ENCODE assay signal across 21 mouse cellular contexts in genomic region chr3:66294729-66295128, GRCm38 (mm10). TPM values are rescaled to one million over a fixed set of nuclear protein-coding genes. Genes with fewer than 3 reads are reported as not detected.
DNase-seq lines count a peak whose midpoint lies in the region; ATAC-seq and TF ChIP-seq lines count a peak whose summit lies in the region.
"Had no signal": no experiment of that assay in that cellular context is flagged by ENCODE, and none has a peak within 500 bp of the region (broad histone marks: within the 10 kb centered on the region; RNA-seq: fewer than 3 reads in every experiment).

No protein-coding gene starts in this region.

- H3K9me3 ChIP-seq in forebrain, embryonic 12.5 days, result no peaks in the 10 kb centered on the region
- H3K9me3 ChIP-seq in forebrain, embryonic 15.5 days, result no peaks in the 10 kb centered on the region
- no peaks in the 10 kb centered on the region for H3K9me3 ChIP-seq in forebrain, embryonic 14.5 days (replicated peaks; ENCODE audit: control insufficient read depth, low read length)
- no peaks in the 10 kb centered on the region for H3K9me3 ChIP-seq in intestine, postnatal 0 days (ENCODE audit: control insufficient read depth)
- H3K9me3 ChIP-seq: embryonic facial prominence, embryonic 12.5 days; heart, embryonic 15.5 days; liver, embryonic 13.5 days had no signal

- H3K4me3 ChIP-seq in forebrain, embryonic 12.5 days (replicated peaks), result no peak overlapping the region
- H3K4me3 ChIP-seq in forebrain, embryonic 15.5 days, result no peak overlapping the region; the same call in 1 of the 2 replicates
- no peak overlapping the region for H3K4me3 ChIP-seq in forebrain, embryonic 14.5 days (ENCODE audit: low read depth, low read length)
- no peak overlapping the region for H3K4me3 ChIP-seq in intestine, postnatal 0 days (ENCODE audit: low read depth, low read length)
- H3K4me3 ChIP-seq: embryonic facial prominence, embryonic 12.5 days; erythroblast, embryonic 14.5 days; heart, embryonic 15.5 days; limb, embryonic 13.5 days; liver, embryonic 13.5 days had no signal

- DNase-seq in forebrain, embryonic 14.5 days (ENCODE audit: low spot score), result no peak
- peak; percentile 67 for DNase-seq in kidney, adult 9 months
- DNase-seq in kidney, postnatal 25 days, result peak; percentile 5 to 37
- no peak for DNase-seq in ovary, postnatal 14 days (ENCODE audit: low spot score)
- DNase-seq in adrenal gland, adult 2 months, result no peak
- DNase-seq: adrenal gland, postnatal 14 days; gastrocnemius, postnatal 25 days; liver, embryonic 13.5 days; lung, embryonic 14.5 days; lung, postnatal 4 days; right cerebral cortex, adult 18-20 months; thymus, postnatal 25 days had no signal

- H3K4me1 ChIP-seq in forebrain, embryonic 12.5 days, result peaks cover 23% of the 10 kb centered on the region
- peaks cover 6% of the 10 kb centered on the region for H3K4me1 ChIP-seq in forebrain, embryonic 15.5 days
- peaks cover 6% of the 10 kb centered on the region; the same call in 1 of the 2 replicates for H3K4me1 ChIP-seq in forebrain, embryonic 14.5 days (ENCODE audit: control insufficient read depth, insufficient read depth, low read length)
- H3K4me1 ChIP-seq in intestine, postnatal 0 days (replicated peaks; ENCODE audit: control insufficient read depth, insufficient read depth, low read length), result no peaks in the 10 kb centered on the region
- H3K4me1 ChIP-seq: liver, embryonic 13.5 days had no signal

- no peak overlapping the region for H3K9ac ChIP-seq in forebrain, embryonic 12.5 days
- no peak overlapping the region for H3K9ac ChIP-seq in forebrain, embryonic 15.5 days (replicated peaks)
- H3K9ac ChIP-seq in forebrain, embryonic 14.5 days (ENCODE audit: low read length), result peak overlapping the region; percentile 8; the same call in 1 of the 2 replicates
- H3K9ac ChIP-seq in intestine, postnatal 0 days (ENCODE audit: low read depth, low read length), result no peak overlapping the region
- H3K9ac ChIP-seq: embryonic facial prominence, embryonic 12.5 days; heart, embryonic 15.5 days; limb, embryonic 13.5 days; liver, embryonic 13.5 days; lung, embryonic 14.5 days had no signal

- H3K36me3 ChIP-seq in forebrain, embryonic 12.5 days (replicated peaks), result no peaks in the 10 kb centered on the region
- H3K36me3 ChIP-seq in forebrain, embryonic 15.5 days, result no peaks in the 10 kb centered on the region
- H3K36me3 ChIP-seq in forebrain, embryonic 14.5 days (ENCODE audit: control insufficient read depth, insufficient read depth, low read length), result no peaks in the 10 kb centered on the region
- H3K36me3 ChIP-seq in intestine, postnatal 0 days (ENCODE audit: control insufficient read depth, insufficient read depth), result no peaks in the 10 kb centered on the region
- H3K36me3 ChIP-seq: embryonic facial prominence, embryonic 12.5 days; heart, embryonic 15.5 days; limb, embryonic 13.5 days; liver, embryonic 13.5 days had no signal

- no peaks in the 10 kb centered on the region for H3K27me3 ChIP-seq in forebrain, embryonic 12.5 days
- no peaks in the 10 kb centered on the region for H3K27me3 ChIP-seq in forebrain, embryonic 15.5 days
- H3K27me3 ChIP-seq in forebrain, embryonic 14.5 days (replicated peaks; ENCODE audit: control insufficient read depth, insufficient read depth, low read length), result no peaks in the 10 kb centered on the region
- H3K27me3 ChIP-seq in intestine, postnatal 0 days (replicated peaks; ENCODE audit: control insufficient read depth, insufficient read depth, low read length), result no peaks in the 10 kb centered on the region
- H3K27me3 ChIP-seq: embryonic facial prominence, embryonic 12.5 days; heart, embryonic 15.5 days; limb, embryonic 13.5 days; liver, embryonic 13.5 days; Patski had no signal

- H3K4me2 ChIP-seq in forebrain, embryonic 12.5 days, result peak overlapping the region; percentile 19
- no peak overlapping the region; the same call in 1 of the 2 replicates for H3K4me2 ChIP-seq in forebrain, embryonic 15.5 days (replicated peaks)
- peak overlapping the region; percentile 30 for H3K4me2 ChIP-seq in forebrain, embryonic 14.5 days (ENCODE audit: low read length)
- H3K4me2 ChIP-seq in intestine, postnatal 0 days (replicated peaks; ENCODE audit: low read depth), result no peak overlapping the region
- H3K4me2 ChIP-seq: embryonic facial prominence, embryonic 12.5 days; heart, embryonic 15.5 days; limb, embryonic 13.5 days; liver, embryonic 13.5 days; lung, embryonic 14.5 days had no signal

- no peak for TF ChIP-seq CTCF in intestine, postnatal 0 days (IDR thresholded peaks at IDR 0.05; ENCODE audit: low read depth)

- no peak overlapping the region for H3K27ac ChIP-seq in forebrain, embryonic 12.5 days
- no peak overlapping the region for H3K27ac ChIP-seq in forebrain, embryonic 15.5 days (replicated peaks)
- H3K27ac ChIP-seq in forebrain, embryonic 14.5 days (ENCODE audit: low read depth, low read length), result no peak overlapping the region
- H3K27ac ChIP-seq in intestine, postnatal 0 days (ENCODE audit: low read depth, low read length), result no peak overlapping the region
- H3K27ac ChIP-seq: embryonic facial prominence, embryonic 12.5 days; heart, embryonic 15.5 days; limb, embryonic 13.5 days; liver, embryonic 13.5 days had no signal

- WGBS in forebrain, embryonic 12.5 days, result 71% methylated on average over 3 of the region's 3 CpGs
- WGBS in forebrain, embryonic 15.5 days, result 69% methylated on average over 3 of the region's 3 CpGs
- whole genome bisulfite sequencing in forebrain, embryonic 14.5 days, result 61% methylated on average over 3 of the region's 3 CpGs
- 87% methylated on average over 3 of the region's 3 CpGs for WGBS in intestine, postnatal 0 days

- no peak for ATAC-seq in forebrain, embryonic 12.5 days (ENCODE audit: low FRiP score)
- no peak for ATAC-seq in forebrain, embryonic 15.5 days (replicated peaks)
- no peak for ATAC-seq in forebrain, embryonic 14.5 days
- ATAC-seq in intestine, postnatal 0 days, result no peak
- ATAC-seq: CD4-positive, CD25-positive, alpha-beta regulatory T cell, adult 4 months; Patski had no signal

RNA-seq across cellular contexts. Expression of gene Veph1, which starts 1.9 kb away (rescaled TPM):
- 10.6 and 16.7 TPM in 2 replicates for polyA plus RNA-seq in forebrain, embryonic 12.5 days (2016; fragmentation: Nextera tagmentation; extraction: Ambion mirVana)
- polyA plus RNA-seq in forebrain, embryonic 15.5 days (2015; fragmentation: Nextera tagmentation; extraction: Ambion mirVana), result 10.2 and 11.7 TPM in 2 replicates
- polyA plus RNA-seq in forebrain, embryonic 14.5 days (2014; fragmentation: Nextera tagmentation; extraction: Ambion mirVana), result 9.3 and 11.6 TPM in 2 replicates
- polyA plus RNA-seq in intestine, postnatal 0 days (2015; fragmentation: Nextera tagmentation; extraction: Ambion mirVana), result 0.04 TPM in 1 of 2 replicates, not detected in the other
- total RNA-seq in adrenal gland, adult 2 months (2021), result under 1 TPM in 1 of 2 experiments, not detected in 1; 0.09 TPM
- not detected in 2 replicates for polyA plus RNA-seq in adrenal gland, adult 2 months (2012; rRNA removed)
- total RNA-seq: adrenal gland, postnatal 14 days; gastrocnemius, postnatal 25 days had no signal
- polyA plus RNA-seq: CD4-positive, CD25-positive, alpha-beta regulatory T cell, adult 4 months; erythroblast, embryonic 14.5 days had no signal

Comparison
In these comparisons a context has a peak if more than half of its experiments do, and no peak if none do; other contexts are left out.
1. H3K4me2 ChIP-seq: peak in forebrain, embryonic 12.5 days (single experiment) and forebrain, embryonic 14.5 days (single experiment); none in forebrain, embryonic 15.5 days (single experiment) and intestine, postnatal 0 days (single experiment).
2. DNase-seq: peak in kidney, adult 9 months (single experiment) and kidney, postnatal 25 days (2 of 2); none in forebrain, embryonic 14.5 days (single experiment), ovary, postnatal 14 days (single experiment) and adrenal gland, adult 2 months (single experiment).